Mouse (Mus musculus) cerebellum, adult (tissue): ENCODE data around the gene Yipf7.
A peak's percentile ranks its signal among the peaks of the same experiment; 100 is the strongest.

Experiments used
- ATAC-seq: cut with Nextera tagmentation; 2 replicates; pipeline ENCODE4 v1.9.2; 2017; ENCODE audit warnings: mild to moderate bottlenecking, moderate library complexity, mixed read lengths; ENCODE audit not compliant: insufficient number of reproducible peaks, low FRiP score, low TSS enrichment

Yipf7 gene

GRCm38 (mm10) chr5:69542489-69542888, at the start of gene Yipf7:
Gene Yipf7, minus strand, starts transcription at chr5:69542648.
- ATAC-seq, result peak; percentile 64; the same call in 1 of the 2 replicates

GRCm38 (mm10) chr5:69591640-69592461, 49.4 kb upstream of the Yipf7 start, which contains the start of gene Gnpda2:
Gene Gnpda2, minus strand, starts transcription at chr5:69592340.
- ATAC-seq, result peak; percentile 99

- no peak for ATAC-seq
Observed at GRCm38 (mm10) chr5:69557404-69557935, 15.0 kb upstream of the Yipf7 start.

GRCm38 (mm10) chr5:69556628-69557403, 14.4 kb upstream of the Yipf7 start, which contains the start of gene Guf1:
Gene Guf1, plus strand, starts transcription at chr5:69556923.
- peak; percentile 91 for ATAC-seq

GRCm38 (mm10) chr5:69541680-69542079, 768 bp downstream of the Yipf7 start:
- ATAC-seq, result no peak

- no peak for ATAC-seq
Observed at GRCm38 (mm10) chr5:69523944-69524343, 18.5 kb downstream of the Yipf7 start.

- ATAC-seq, result no peak
Observed at GRCm38 (mm10) chr5:69522064-69522463, 20.4 kb downstream of the Yipf7 start.

GRCm38 (mm10) chr5:69520661-69521278, 21.7 kb downstream of the Yipf7 start:
- peak; percentile 82 for ATAC-seq

- ATAC-seq, result no peak
Observed at GRCm38 (mm10) chr5:69512203-69512602, 30.2 kb downstream of the Yipf7 start.

GRCm38 (mm10) chr5:69511631-69512030, 30.8 kb downstream of the Yipf7 start:
- ATAC-seq, result no peak

- no peak for ATAC-seq
Observed at GRCm38 (mm10) chr5:69507045-69507444, 35.4 kb downstream of the Yipf7 start.

- no peak for ATAC-seq
Observed at GRCm38 (mm10) chr5:69489046-69489445, 53.4 kb downstream of the Yipf7 start.

GRCm38 (mm10) chr5:69467520-69467919, 74.9 kb downstream of the Yipf7 start:
- ATAC-seq, result no peak
